Mouse (Mus musculus) heart, embryonic 14.5 days (tissue): ENCODE measurements around the gene 5830473C10Rik. TPM values are rescaled to one million over a fixed set of nuclear protein-coding genes. Genes with fewer than 3 reads are reported as not detected.

ENCODE experiments used
- ATAC-seq: fragments of 200-750 bp; cut with Nextera tagmentation; 2 replicates; pipeline ENCODE4 v1.8.0; 2017; ENCODE audit warnings: low read depth, moderate TSS enrichment; ENCODE audit not compliant: insufficient number of reproducible peaks, insufficient read depth, low FRiP score
- H3K27ac ChIP-seq, 2 experiments: fragments of 200-500 bp in 1 of 2; fragments of 300-500 bp in 1 of 2; sonication (generic) in 1 of 2; replicated peaks in 1 of 2; 2 replicates each; pipeline ENCODE4 v1.5.1; 2012 to 2014; ENCODE audit warnings: low read depth in 2 of 2, low read length in 2 of 2, control low read depth in 1 of 2, mild to moderate bottlenecking in 1 of 2, mixed read lengths in 1 of 2; ENCODE audit not compliant: control insufficient read depth in 1 of 2, insufficient read depth in 1 of 2
- H3K27me3 ChIP-seq: fragments of 300-500 bp; sonication (generic); 2 replicates; pipeline ENCODE4 v1.6.1; 2014; ENCODE audit warnings: mild to moderate bottlenecking, low read length, control low read depth; ENCODE audit not compliant: control insufficient read depth, insufficient read depth
- H3K36me3 ChIP-seq: fragments of 300-500 bp; sonication (generic); 2 replicates; pipeline ENCODE4 v1.6.1; 2014; ENCODE audit warnings: mild to moderate bottlenecking, control low read depth, low read length, mixed read lengths; ENCODE audit not compliant: control insufficient read depth, insufficient read depth
- H3K4me1 ChIP-seq, 2 experiments: fragments of 200-500 bp in 1 of 2; fragments of 300-500 bp in 1 of 2; sonication (generic) in 1 of 2; 2 replicates each; pipeline ENCODE4 v1.6.1; 2012 to 2014; ENCODE audit warnings: low read length in 2 of 2, control low read depth in 1 of 2, mixed read lengths in 1 of 2; ENCODE audit not compliant: control insufficient read depth in 2 of 2, insufficient read depth in 2 of 2
- H3K4me2 ChIP-seq: fragments of 300-500 bp; sonication (generic); 2 replicates; pipeline ENCODE4 v1.6.1; 2014; ENCODE audit warnings: mild to moderate bottlenecking, low read length
- H3K4me3 ChIP-seq, 2 experiments: fragments of 200-500 bp in 1 of 2; fragments of 300-500 bp in 1 of 2; sonication (generic) in 1 of 2; 2 replicates each; pipeline ENCODE4 v1.5.1; 2012 to 2014; ENCODE audit warnings: low read length in 2 of 2, mild to moderate bottlenecking in 2 of 2, control low read depth in 1 of 2, low read depth in 1 of 2, moderate library complexity in 1 of 2; ENCODE audit not compliant: control insufficient read depth in 1 of 2, insufficient read depth in 1 of 2
- H3K9ac ChIP-seq: fragments of 300-500 bp; sonication (generic); 2 replicates; pipeline ENCODE4 v1.6.1; 2014; ENCODE audit warnings: mild to moderate bottlenecking, low read length
- H3K9me3 ChIP-seq: fragments of 300-500 bp; sonication (generic); 2 replicates; pipeline ENCODE4 v1.6.1; 2016; ENCODE audit warnings: low read length, control low read depth; ENCODE audit not compliant: control insufficient read depth
- WGBS: fragments of 180-500 bp; shearing (Covaris S2); extraction: QIAGEN DNeasy Blood & Tissue Kit; methylation state at CpG from one replicate; pipeline ENCODE4 v1.1.7; 2014; 5-methylcytosine and 5-hydroxymethylcytosine counted together
- polyA plus RNA-seq: library from polyadenylated mRNA; unstranded; fragments of >200 nt; fragmentation: Nextera tagmentation; extraction: Ambion mirVana; gene quantifications from 2 replicates; pipeline ENCODE4 v1.2.1, GENCODE M21; 2014

5830473C10Rik gene
- polyA plus RNA-seq, 1 experiment from 2014 or later, result not detected

DNA sequence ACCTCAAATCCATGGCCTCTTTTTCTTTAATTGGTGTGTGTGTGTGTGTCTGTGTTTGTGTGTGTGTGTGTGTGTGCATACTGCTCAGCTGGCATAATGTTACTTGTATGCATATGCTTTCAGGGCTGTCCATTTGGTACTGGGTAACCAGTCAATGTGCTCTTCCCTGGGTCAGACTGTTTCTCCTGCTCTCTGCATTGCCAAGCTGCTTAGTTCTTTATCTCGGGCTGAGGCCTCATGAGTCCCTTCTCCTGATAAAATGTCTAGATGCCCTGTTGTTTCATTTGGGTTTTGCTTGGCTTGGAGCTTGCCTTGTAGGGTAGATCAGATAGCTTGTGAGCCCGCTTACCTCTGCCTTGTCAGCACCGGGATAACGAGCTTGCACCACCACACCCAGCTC is 2.0 kb downstream of the 5830473C10Rik start:
- H3K4me2 ChIP-seq, result no peak overlapping the region
- H3K36me3 ChIP-seq, result no peaks in the 10 kb centered on the region
- H3K27ac ChIP-seq, result no peak overlapping the region
- no peak overlapping the region for H3K9ac ChIP-seq
- no peaks in the 10 kb centered on the region for H3K9me3 ChIP-seq
- no peak overlapping the region for H3K4me3 ChIP-seq
- no peaks in the 10 kb centered on the region for H3K27me3 ChIP-seq
- peaks cover 7% of the 10 kb centered on the region in 2 experiments; a peak in 3 of 4 replicates for H3K4me1 ChIP-seq
- WGBS, result 26% methylated on average over 4 of the region's 4 CpGs
- no peak for ATAC-seq

GRCm38 (mm10) chr5:90564161-90564560 is 3.3 kb downstream of the 5830473C10Rik start:
- Histone ChIP-seq H3K9ac (no peak overlapping the region), H3K4me3 (no peak overlapping the region), H3K4me1 (peaks cover 9 to 20% of the 10 kb centered on the region in 2 experiments), H3K4me2 (no peak overlapping the region), H3K9me3 (no peaks in the 10 kb centered on the region), H3K27ac (no peak overlapping the region), H3K27me3 (no peaks in the 10 kb centered on the region), H3K36me3 (no peaks in the 10 kb centered on the region)
- 86% methylated on average over 4 of the region's 4 CpGs for WGBS
- ATAC-seq, result no peak

GRCm38 (mm10) chr5:90565205-90565604 is 4.3 kb downstream of the 5830473C10Rik start:
- no peak overlapping the region for H3K9ac ChIP-seq
- H3K27me3 ChIP-seq, result no peaks in the 10 kb centered on the region
- H3K4me1 ChIP-seq, result peaks cover 9 to 20% of the 10 kb centered on the region in 2 experiments
- ATAC-seq, result no peak
- H3K9me3 ChIP-seq, result no peaks in the 10 kb centered on the region
- H3K36me3 ChIP-seq, result no peaks in the 10 kb centered on the region
- 82% methylated on average over 6 of the region's 6 CpGs for WGBS
- H3K27ac ChIP-seq, result no peak overlapping the region
- no peak overlapping the region for H3K4me2 ChIP-seq
- H3K4me3 ChIP-seq, result no peak overlapping the region

GRCm38 (mm10) chr5:90567788-90568187 is 6.9 kb downstream of the 5830473C10Rik start:
- Histone ChIP-seq H3K36me3 (no peaks in the 10 kb centered on the region), H3K9me3 (no peaks in the 10 kb centered on the region), H3K9ac (no peak overlapping the region), H3K27me3 (no peaks in the 10 kb centered on the region), H3K27ac (0 out of 4 replicates have a peak overlapping the region, but pooled peaks of 1 of the 2 experiments have one; percentile 19), H3K4me3 (no peak overlapping the region), H3K4me1 (peaks cover 8 to 20% of the 10 kb centered on the region in 2 experiments), H3K4me2 (no peak overlapping the region)
- ATAC-seq, result no peak
- WGBS, result 41% methylated on average over 5 of the region's 5 CpGs

GRCm38 (mm10) chr5:90568338-90568737 is 7.4 kb downstream of the 5830473C10Rik start:
- ATAC-seq, result no peak
- Histone ChIP-seq H3K4me1 (peaks cover 5 to 20% of the 10 kb centered on the region in 2 experiments), H3K9me3 (no peaks in the 10 kb centered on the region), H3K9ac (no peak overlapping the region), H3K36me3 (no peaks in the 10 kb centered on the region), H3K27me3 (no peaks in the 10 kb centered on the region), H3K4me3 (no peak overlapping the region), H3K27ac (no peak overlapping the region), H3K4me2 (no peak overlapping the region)

GRCm38 (mm10) chr5:90571216-90571615 is 10.3 kb downstream of the 5830473C10Rik start:
- no peak overlapping the region for H3K4me2 ChIP-seq
- no peak overlapping the region for H3K9ac ChIP-seq
- H3K4me1 ChIP-seq, result peaks cover 5 to 20% of the 10 kb centered on the region in 2 experiments
- no peaks in the 10 kb centered on the region for H3K9me3 ChIP-seq
- H3K27ac ChIP-seq, result no peak overlapping the region
- ATAC-seq, result no peak
- no peaks in the 10 kb centered on the region for H3K27me3 ChIP-seq
- H3K36me3 ChIP-seq, result no peaks in the 10 kb centered on the region
- WGBS, result 63% methylated on average over 3 of the region's 3 CpGs
- no peak overlapping the region for H3K4me3 ChIP-seq

DNA sequence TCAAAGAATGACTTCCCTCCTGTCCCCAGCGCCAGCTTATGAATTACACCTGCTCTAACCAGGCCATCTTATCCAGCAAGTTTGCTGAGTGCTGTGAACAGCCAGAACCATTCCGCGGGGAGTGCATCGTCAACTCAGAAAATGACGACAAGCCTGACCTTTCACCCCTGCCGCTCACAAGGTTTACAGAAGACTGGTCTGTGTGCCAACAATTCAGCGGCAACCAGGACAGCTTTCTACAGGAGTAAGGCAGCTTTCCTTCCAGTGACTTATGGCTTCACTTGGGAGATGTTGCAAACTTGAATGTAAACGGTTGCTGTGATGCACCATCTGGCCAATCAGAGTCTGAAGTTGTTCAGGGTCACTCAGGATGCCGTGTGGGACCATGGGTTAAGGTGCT is 16.8 kb downstream of the 5830473C10Rik start:
- Histone ChIP-seq H3K36me3 (no peaks in the 10 kb centered on the region), H3K4me2 (no peak overlapping the region), H3K27ac (no peak overlapping the region), H3K4me1 (no peaks in the 10 kb centered on the region), H3K9me3 (no peaks in the 10 kb centered on the region), H3K9ac (no peak overlapping the region), H3K27me3 (no peaks in the 10 kb centered on the region), H3K4me3 (no peak overlapping the region)
- 81% methylated on average over 9 of the region's 9 CpGs for WGBS
- no peak for ATAC-seq

- H3K27ac ChIP-seq, result no peak overlapping the region
- no peak overlapping the region for H3K4me3 ChIP-seq
- no peaks in the 10 kb centered on the region for H3K9me3 ChIP-seq
- WGBS, result 83% methylated on average over 9 of the region's 9 CpGs
- ATAC-seq, result no peak
- H3K4me1 ChIP-seq, result no peaks in the 10 kb centered on the region
- H3K27me3 ChIP-seq, result no peaks in the 10 kb centered on the region
- no peak overlapping the region for H3K9ac ChIP-seq
- no peaks in the 10 kb centered on the region for H3K36me3 ChIP-seq
- H3K4me2 ChIP-seq, result no peak overlapping the region
Observed at GRCm38 (mm10) chr5:90579556-90579955, 18.6 kb downstream of the 5830473C10Rik start.
